Mouse (Mus musculus): Measurements from ENCODE around the gene Cfap299. TPM values are rescaled to one million over a fixed set of nuclear protein-coding genes. Genes with fewer than 3 reads are reported as not detected.

The Cfap299 gene
- polyA plus RNA-seq, 1 experiment: not detected

GRCm38 (mm10) chr5:98842600-98843310, 513.7 kb downstream of the Cfap299 start:
- Histone ChIP-seq H3K4me3 (ENCODE audit: insufficient read depth, low read depth, low read length) (no peak overlapping the region), H3K27ac (replicated peaks; ENCODE audit: low read depth, low read length) (no peak overlapping the region), H3K4me1 (ENCODE audit: control insufficient read depth, insufficient read depth, insufficient read length, low read length) (no peaks in the 10 kb centered on the region)

DNA sequence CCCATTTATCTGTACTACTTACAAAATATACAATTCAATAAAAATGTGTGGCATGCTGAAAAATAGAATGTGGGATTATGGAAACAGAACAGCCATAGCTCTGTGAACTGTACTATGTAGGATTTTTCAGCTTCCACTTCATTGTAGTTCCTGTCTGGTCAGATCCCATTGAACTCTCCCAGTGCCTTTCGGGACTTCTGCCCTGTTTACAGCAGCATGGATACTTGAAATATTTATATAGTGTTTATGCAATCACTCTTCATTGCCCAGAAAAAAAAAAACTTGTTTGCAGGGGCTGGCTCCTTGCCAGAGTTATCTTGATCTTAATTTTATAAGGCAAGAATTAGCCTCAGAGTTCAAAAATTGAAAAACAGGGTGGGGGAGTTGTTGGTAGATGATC, 515.6 kb downstream of the Cfap299 start:
- H3K27ac ChIP-seq (replicated peaks; ENCODE audit: low read depth, low read length): no peak overlapping the region
- H3K4me3 ChIP-seq (ENCODE audit: insufficient read depth, low read depth, low read length): no peak overlapping the region
- H3K4me1 ChIP-seq (ENCODE audit: control insufficient read depth, insufficient read depth, insufficient read length, low read length): no peaks in the 10 kb centered on the region

Other genes starting within 250 kb of the Cfap299 start
- gene Prdm8, start 162.1 kb upstream of the Cfap299 start, polyA plus RNA-seq (2012; ENCODE audit: insufficient read depth, insufficient read length, missing spikeins): 0.83 TPM in 1 of 2 replicates, not detected in the other
- not detected in 2 replicates for gene Fgf5, start 75.1 kb upstream of the Cfap299 start, polyA plus RNA-seq (2012; ENCODE audit: insufficient read depth, insufficient read length, missing spikeins)
- not detected in 2 replicates for gene Gm11111, start 223.4 kb downstream of the Cfap299 start, polyA plus RNA-seq (2012; ENCODE audit: insufficient read depth, insufficient read length, missing spikeins)